Mouse (Mus musculus): ENCODE measurements at regions not wholly inside any gene's neighbourhood (a gene's known extent, or its start where the extent isn't known, plus 50 kb on each side); places are given as distances from the start of the nearest gene placed in this dataset.

DNA sequence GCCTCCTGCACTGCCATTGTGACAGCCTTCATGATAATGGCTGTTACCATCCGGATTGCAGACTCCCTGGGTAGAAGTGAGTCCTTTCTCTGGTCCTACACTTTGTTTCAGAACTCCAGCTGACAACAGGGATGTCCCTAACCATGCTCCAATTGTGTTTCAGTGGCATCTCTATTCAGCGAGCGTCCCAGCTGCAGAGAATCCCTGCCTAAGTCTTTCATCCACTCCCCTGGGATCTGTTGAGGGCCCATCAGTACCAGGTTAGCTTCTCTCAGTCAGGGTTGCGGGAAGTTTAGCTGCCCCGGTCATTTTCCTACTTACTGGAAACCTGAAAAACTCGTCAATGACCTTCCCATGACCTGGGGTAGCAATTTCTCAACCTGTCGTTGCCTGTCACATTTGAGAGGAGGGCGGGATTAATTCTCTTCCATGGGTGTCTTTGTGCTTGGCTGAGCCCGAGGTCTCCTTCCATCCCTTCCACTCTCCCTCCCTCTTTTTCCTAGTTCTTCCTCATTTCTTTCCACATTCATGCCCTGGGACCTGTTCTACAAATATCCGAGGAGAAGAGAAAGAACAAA lies 97.7 kb downstream of the Tmem30b start:
- TF ChIP-seq CTCF (IDR thresholded peaks at IDR 0.05; ENCODE audit: low read depth, low read length) (no peak), POLR2A (IDR thresholded peaks at IDR 0.05; ENCODE audit: borderline replicate concordance, low read depth, low read length) (no peak)

All from bone marrow macrophage, adult 2 months (primary cell).